Mouse (Mus musculus): Measurements from ENCODE around the gene Adck1.

- TF ChIP-seq POLR2A (IDR thresholded peaks at IDR 0.05; ENCODE audit: insufficient read depth, low read length) (no peak), CTCF (IDR thresholded peaks at IDR 0.05; ENCODE audit: low read depth, low read length) (no peak), EP300 (IDR thresholded peaks at IDR 0.05; ENCODE audit: insufficient read depth, low read depth, low read length) (no peak)
Observed at GRCm38 (mm10) chr12:88473796-88474195, 113.4 kb downstream of the Adck1 start.

All from ES-Bruce4 (cell line).